12 mouse cellular contexts compared by ENCODE assay signal in the genomic region with DNA sequence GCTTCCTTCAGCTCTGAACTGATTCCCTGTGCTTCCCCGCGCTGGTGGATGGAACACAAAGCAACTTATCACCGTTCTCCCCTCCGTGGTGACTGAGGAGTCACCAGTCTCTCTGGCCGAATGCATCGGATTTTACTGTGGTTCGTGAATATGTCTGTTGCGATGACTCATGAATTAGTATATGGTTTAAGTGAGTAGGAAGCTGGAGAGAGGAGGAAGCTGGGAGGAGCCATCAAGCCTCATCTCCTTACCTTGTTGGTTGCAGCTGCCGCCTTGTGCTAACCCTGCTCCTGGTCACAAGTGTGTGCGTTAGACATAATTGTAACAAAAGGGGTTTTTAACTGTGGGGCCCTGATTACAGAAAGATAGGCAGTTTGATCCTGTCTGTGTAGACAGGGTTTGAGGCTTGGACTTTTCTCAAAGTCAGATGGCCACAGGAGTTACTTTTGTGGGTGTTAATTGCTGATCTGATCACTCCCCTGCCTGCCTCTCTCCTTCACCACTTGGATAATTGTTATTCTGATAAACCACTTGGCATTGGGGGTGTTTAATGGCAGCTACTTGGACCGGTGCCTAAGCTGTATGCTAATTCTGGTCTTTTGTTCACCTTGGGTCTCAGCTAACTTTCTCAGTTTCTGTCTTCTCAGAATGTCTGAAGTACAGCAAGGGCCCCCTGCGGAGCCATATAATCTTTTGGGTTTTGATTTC. TPM values are rescaled to one million over a fixed set of nuclear protein-coding genes. Genes with fewer than 3 reads are reported as not detected.
DNase-seq lines count a peak whose midpoint lies in the region; ATAC-seq and TF ChIP-seq lines count a peak whose summit lies in the region.
"Had no signal": no experiment of that assay in that cellular context is flagged by ENCODE, and none has a peak within 500 bp of the region (broad histone marks: within the 10 kb centered on the region; RNA-seq: fewer than 3 reads in every experiment).

No protein-coding gene starts in this region.

- H3K36me3 ChIP-seq in forebrain, embryonic 11.5 days (ENCODE audit: control insufficient read depth, insufficient read depth, low read length): no peaks in the 10 kb centered on the region
- H3K36me3 ChIP-seq in megakaryocyte, embryonic 14.5 days (replicated peaks; ENCODE audit: low read length): peaks cover 54% of the 10 kb centered on the region

- peaks cover 45% of the 10 kb centered on the region for H3K4me1 ChIP-seq in forebrain, embryonic 11.5 days (replicated peaks; ENCODE audit: control insufficient read depth, insufficient read depth, low read length)
- peaks cover 97% of the 10 kb centered on the region for H3K4me1 ChIP-seq in megakaryocyte, embryonic 14.5 days

- H3K9me3 ChIP-seq in forebrain, embryonic 11.5 days (ENCODE audit: control insufficient read depth, low read length): no peaks in the 10 kb centered on the region
- H3K9me3 ChIP-seq in megakaryocyte, embryonic 14.5 days: no peaks in the 10 kb centered on the region

- no peaks in the 10 kb centered on the region for H3K27me3 ChIP-seq in forebrain, embryonic 11.5 days (ENCODE audit: control insufficient read depth, insufficient read depth, low read length)
- no peaks in the 10 kb centered on the region for H3K27me3 ChIP-seq in megakaryocyte, embryonic 14.5 days (replicated peaks)

- no peak for TF ChIP-seq CTCF in gastrocnemius, adult 2 months (IDR thresholded peaks at IDR 0.05)

- H3K27ac ChIP-seq in gastrocnemius, adult 2 months: peak overlapping the region; percentile 66
- H3K27ac ChIP-seq in forebrain, embryonic 11.5 days (ENCODE audit: low read depth, low read length): peak overlapping the region; percentile 54

- no peak overlapping the region for H3K4me3 ChIP-seq in gastrocnemius, adult 2 months
- H3K4me3 ChIP-seq in forebrain, embryonic 11.5 days (ENCODE audit: low read depth, low read length): no peak overlapping the region
- H3K4me3 ChIP-seq in megakaryocyte, embryonic 14.5 days (replicated peaks): peak overlapping the region; percentile 78

- peak overlapping the region; percentile 16; the same call in 1 of the 2 replicates for H3K4me2 ChIP-seq in forebrain, embryonic 11.5 days (ENCODE audit: low read depth, low read length, severe bottlenecking)

- WGBS in forebrain, embryonic 11.5 days: 33% methylated on average over 12 of the region's 12 CpGs

- DNase-seq in gastrocnemius, adult 2 months: no peak
- DNase-seq in gastrocnemius, adult 8-10 months (ENCODE audit: low spot score in 2 of 2): no peak
- DNase-seq in 416B (ENCODE audit: low read depth): peak; percentile 82
- DNase-seq in forebrain, embryonic 11.5 days (ENCODE audit: low spot score): no peak
- DNase-seq in thymus, adult 18-20 months: no peak
- no peak for DNase-seq in urinary bladder, postnatal 25 days (ENCODE audit: low spot score)
- no peak for DNase-seq in gastrocnemius, postnatal 14 days
- DNase-seq: adrenal gland, postnatal 10 days; kidney, postnatal 25 days; liver; thymus, postnatal 25 days had no signal

- peak; percentile 71 for ATAC-seq in forebrain, embryonic 11.5 days (replicated peaks; ENCODE audit: low FRiP score)

- H3K9ac ChIP-seq in forebrain, embryonic 11.5 days (ENCODE audit: low read length): no peak overlapping the region

- intact Hi-C loops in gastrocnemius, adult 2 months (cut with DNase I): no loop called here
- intact Hi-C loops in gastrocnemius, postnatal 14 days (cut with DNase I; ENCODE audit: low total_unique reads): no loop called here

RNA-seq across cellular contexts. Expression of gene Sept11, which starts 33.1 kb away (rescaled TPM):
- 10 to 100 TPM; 85.1 to 87.6 TPM for total RNA-seq in gastrocnemius, adult 2 months (2021)
- 100 to 1,000 TPM in 1 of 4 experiments, 10 to 100 TPM in 3; 91.3 to 100 (median 94.8) TPM for total RNA-seq in gastrocnemius, adult 8-10 months (2022)
- polyA plus RNA-seq in forebrain, embryonic 11.5 days (2014; fragmentation: Nextera tagmentation; extraction: Ambion mirVana): 288 and 296 TPM in 2 replicates
- polyA plus RNA-seq in megakaryocyte, embryonic 14.5 days (2012; ENCODE audit: insufficient read depth, low replicate concordance): 8.9 and 29.8 TPM in 2 replicates
- total RNA-seq in gastrocnemius, postnatal 14 days (2021): 100 to 1,000 TPM; 101 to 111 TPM
